Mouse (Mus musculus) subcutaneous adipose tissue, adult 2 months (tissue): ENCODE measurements around the gene Glrx5. TPM values are rescaled to one million over a fixed set of nuclear protein-coding genes. Genes with fewer than 3 reads are reported as not detected.

ENCODE experiments used
- polyA plus RNA-seq: library from polyadenylated mRNA; depleted of rRNA; stranded (reverse); fragments of >200 nt; gene quantifications from 2 replicates; pipeline ENCODE4 v1.2.3, GENCODE M21; 2012; ENCODE audit warnings: low replicate concordance; rRNA removed

Glrx5 gene
- 97.1 and 129 TPM in 2 replicates for polyA plus RNA-seq

GRCm38 (mm10) chr12:105032147-105032831 is at the start of gene Glrx5:
TSS of gene Glrx5 (plus strand) at chr12:105032688.

DNA sequence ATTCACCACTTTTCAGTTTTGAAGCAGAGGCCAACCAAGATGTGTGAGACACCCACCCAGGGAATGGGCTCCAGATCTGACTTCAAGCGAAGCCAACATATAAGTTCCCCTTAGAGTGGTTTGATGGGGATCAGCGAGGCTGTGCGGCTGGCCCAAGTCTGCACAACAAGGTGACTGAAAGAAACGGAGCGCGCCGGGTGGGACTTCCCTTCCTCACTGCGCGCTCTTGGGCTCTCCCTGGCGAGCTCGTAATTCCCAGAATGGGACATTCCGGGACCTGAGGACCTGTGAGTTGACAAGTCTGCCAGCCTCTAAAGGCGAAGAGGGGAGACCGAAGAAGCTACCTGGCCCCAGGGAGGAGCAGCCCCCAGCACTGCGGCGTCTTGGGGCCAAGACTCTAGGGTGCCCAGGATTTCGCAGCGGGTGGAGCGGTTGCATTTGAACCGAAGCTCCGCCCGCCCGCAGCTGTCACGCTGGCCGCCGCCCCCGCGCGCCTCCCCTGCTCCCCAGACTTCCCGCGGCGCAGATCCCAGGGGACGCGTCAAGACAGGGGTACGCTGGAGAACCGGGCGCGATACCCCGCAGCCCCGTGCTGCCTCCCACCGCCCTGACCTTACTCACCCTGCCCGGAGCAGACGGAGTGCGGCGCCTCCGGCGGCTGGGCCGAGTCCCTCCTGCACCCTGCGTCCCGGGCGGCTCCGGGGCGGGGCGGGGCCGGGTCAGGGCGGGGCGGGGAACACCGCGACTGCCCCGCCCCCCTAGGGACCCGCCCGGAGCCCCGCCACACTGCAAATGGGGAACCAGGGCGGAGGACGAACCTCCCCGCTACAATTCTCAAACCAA is 22.9 kb upstream of the Glrx5 start, which contains the start of gene Syne3:
Gene Syne3 (minus strand): TSS at position 440 of the 843 bp plus-strand sequence.

Other genes starting within 250 kb of the Glrx5 start
- gene Clmn, start 167.6 kb upstream of the Glrx5 start, polyA plus RNA-seq = 9.9 and 13.0 TPM in 2 replicates
- gene Syne3, start 22.9 kb upstream of the Glrx5 start, polyA plus RNA-seq = 6.2 and 6.6 TPM in 2 replicates
- not detected in 2 replicates for gene Tcl1b2, start 113.3 kb downstream of the Glrx5 start, polyA plus RNA-seq
- gene Tcl1b1, start 127.0 kb downstream of the Glrx5 start, polyA plus RNA-seq = not detected in 2 replicates
- not detected in 2 replicates for gene Tcl1b5, start 143.7 kb downstream of the Glrx5 start, polyA plus RNA-seq
- not detected in 2 replicates for gene Tcl1b3, start 158.4 kb downstream of the Glrx5 start, polyA plus RNA-seq
- not detected in 2 replicates for gene Tcl1b4, start 169.3 kb downstream of the Glrx5 start, polyA plus RNA-seq
- not detected in 2 replicates for gene Tcl1, start 190.1 kb downstream of the Glrx5 start, polyA plus RNA-seq